In genomic region chr11:44899554-44899953, GRCm38 (mm10) we compare ENCODE assay signal across 23 mouse cellular contexts.
DNase-seq lines count a peak whose midpoint lies in the region; ATAC-seq and TF ChIP-seq lines count a peak whose summit lies in the region.
"Had no signal": no experiment of that assay in that cellular context is flagged by ENCODE, and none has a peak within 500 bp of the region (broad histone marks: within the 10 kb centered on the region; RNA-seq: fewer than 3 reads in every experiment).

No protein-coding gene starts in this region.

- H3K36me3 ChIP-seq in hindbrain, embryonic 11.5 days (ENCODE audit: control insufficient read depth, insufficient read depth, low read length), result no peaks in the 10 kb centered on the region
- H3K36me3 ChIP-seq in hindbrain, embryonic 16.5 days (ENCODE audit: control insufficient read depth, insufficient read depth, low read length), result no peaks in the 10 kb centered on the region
- peaks cover 29 to 75% of the 10 kb centered on the region in 2 experiments for H3K36me3 ChIP-seq in CH12.LX (replicated peaks in 1 of 2; ENCODE audit: control insufficient read depth in 1 of 2, insufficient read depth in 1 of 2, low read length in 1 of 2)
- no peaks in the 10 kb centered on the region for H3K36me3 ChIP-seq in midbrain, embryonic 13.5 days
- H3K36me3 ChIP-seq: heart, embryonic 13.5 days; kidney, embryonic 15.5 days; limb, embryonic 12.5 days had no signal

- H3K4me1 ChIP-seq in hindbrain, embryonic 11.5 days (replicated peaks; ENCODE audit: control insufficient read depth, insufficient read depth, low read length), result peaks cover 3% of the 10 kb centered on the region; the same call in 1 of the 2 replicates
- H3K4me1 ChIP-seq in hindbrain, embryonic 16.5 days (ENCODE audit: control insufficient read depth, insufficient read depth, low read depth, low read length), result peaks cover 22% of the 10 kb centered on the region
- H3K4me1 ChIP-seq in CH12.LX (ENCODE audit: control insufficient read depth in 1 of 2, insufficient read depth in 2 of 2), result peaks cover 12 to 58% of the 10 kb centered on the region in 2 experiments
- H3K4me1 ChIP-seq in midbrain, embryonic 13.5 days (replicated peaks), result peaks cover 71% of the 10 kb centered on the region

- no peaks in the 10 kb centered on the region for H3K79me2 ChIP-seq in CH12.LX (replicated peaks; ENCODE audit: control insufficient read depth, extremely low read depth, insufficient read depth, poor library complexity, severe bottlenecking)

- dilution Hi-C loops in CH12.LX (cut with MboI; ENCODE audit: extremely low pct_ligation_motif_present, extremely low pct_unique_long_range_greater_than_20kb, low sequenced_read_pairs), result no loop called here

- no peak for ATAC-seq in hindbrain, embryonic 11.5 days (ENCODE audit: low FRiP score)
- ATAC-seq in hindbrain, embryonic 16.5 days, result no peak
- peak; percentile 21 for ATAC-seq in midbrain, embryonic 13.5 days

- H3K9me3 ChIP-seq in hindbrain, embryonic 11.5 days (ENCODE audit: control insufficient read depth, low read length), result no peaks in the 10 kb centered on the region
- no peaks in the 10 kb centered on the region for H3K9me3 ChIP-seq in hindbrain, embryonic 16.5 days (ENCODE audit: control insufficient read depth, low read length)
- H3K9me3 ChIP-seq in CH12.LX (replicated peaks; ENCODE audit: low read length), result no peaks in the 10 kb centered on the region
- no peaks in the 10 kb centered on the region for H3K9me3 ChIP-seq in midbrain, embryonic 13.5 days
- H3K9me3 ChIP-seq: heart, embryonic 13.5 days; kidney, embryonic 15.5 days; limb, embryonic 12.5 days had no signal

- TF ChIP-seq RAD21 in CH12.LX (IDR thresholded peaks at IDR 0.05; ENCODE audit: low read depth, low read length), result no peak

- no peak overlapping the region for H3K9ac ChIP-seq in hindbrain, embryonic 11.5 days (ENCODE audit: low read depth, low read length)
- no peak overlapping the region for H3K9ac ChIP-seq in hindbrain, embryonic 16.5 days (ENCODE audit: low read depth, low read length)
- H3K9ac ChIP-seq in CH12.LX (ENCODE audit: insufficient read depth, low read depth), result no peak overlapping the region
- H3K9ac ChIP-seq in midbrain, embryonic 13.5 days (replicated peaks), result no peak overlapping the region
- H3K9ac ChIP-seq: heart, embryonic 13.5 days; kidney, embryonic 15.5 days; limb, embryonic 12.5 days had no signal

- peak overlapping the region; percentile 19; the same call in 1 of the 2 replicates for H3K27ac ChIP-seq in hindbrain, embryonic 11.5 days (ENCODE audit: low read depth, low read length)
- no peak overlapping the region for H3K27ac ChIP-seq in hindbrain, embryonic 16.5 days (ENCODE audit: low read depth, low read length)
- no peak overlapping the region for H3K27ac ChIP-seq in CH12.LX (ENCODE audit: insufficient read depth, low read depth)
- H3K27ac ChIP-seq in midbrain, embryonic 13.5 days, result peak overlapping the region; percentile 75
- H3K27ac ChIP-seq: heart, adult 2 months; heart, embryonic 13.5 days; kidney, embryonic 15.5 days; limb, embryonic 12.5 days; stomach, postnatal 0 days had no signal

- TF ChIP-seq POLR2A in CH12.LX (IDR thresholded peaks at IDR 0.05; ENCODE audit: low read depth, low read length), result no peak

- H3K4me3 ChIP-seq in hindbrain, embryonic 11.5 days (ENCODE audit: low read depth, low read length), result no peak overlapping the region
- H3K4me3 ChIP-seq in hindbrain, embryonic 16.5 days (ENCODE audit: low read length), result no peak overlapping the region
- H3K4me3 ChIP-seq in CH12.LX (replicated peaks in 1 of 3; ENCODE audit: low read depth in 2 of 3, low read length in 2 of 3, poor library complexity in 1 of 3), result no peak overlapping the region
- no peak overlapping the region for H3K4me3 ChIP-seq in midbrain, embryonic 13.5 days (replicated peaks)
- H3K4me3 ChIP-seq: heart, adult 2 months; heart, embryonic 13.5 days; kidney, embryonic 15.5 days; limb, embryonic 12.5 days had no signal

- TF ChIP-seq CTCF in CH12.LX (conservative IDR thresholded peaks at IDR 0.05 in 1 of 2, IDR thresholded peaks at IDR 0.05 in 1 of 2; ENCODE audit: low read depth in 2 of 2, low read length in 2 of 2), result no peak

- TF ChIP-seq EP300 in CH12.LX (IDR thresholded peaks at IDR 0.05; ENCODE audit: low read length), result peak; percentile 79

- in situ Hi-C loops in CH12.LX (cut with MboI; ENCODE audit: low pct_ligation_motif_present, low pct_unique_long_range_greater_than_20kb, low sequenced_read_pairs), result no loop called here

- no peak for DNase-seq in hindbrain, embryonic 11.5 days (ENCODE audit: low spot score)
- DNase-seq in A20 (ENCODE audit: low read depth, low spot score), result peak; percentile 77
- peak; percentile 48 for DNase-seq in CH12.LX (ENCODE audit: extremely low read depth)
- no peak for DNase-seq in retina, embryonic 14.5 days (ENCODE audit: low spot score)
- DNase-seq in urinary bladder, postnatal 36 days (ENCODE audit: low spot score in 2 of 2), result no peak
- DNase-seq: adrenal gland, postnatal 25 days; gastrocnemius, postnatal 25 days; heart, adult 2 months; heart, postnatal 14 days; kidney, adult 11 months; kidney, postnatal 4 days; lung, adult 18-20 months; lung, postnatal 10 days; right cerebral cortex, adult 18-20 months; right cerebral cortex, postnatal 4 days; thymus, adult 2 months had no signal

- no peaks in the 10 kb centered on the region for H3K27me3 ChIP-seq in hindbrain, embryonic 11.5 days (ENCODE audit: control insufficient read depth, insufficient read depth, low read length)
- no peaks in the 10 kb centered on the region for H3K27me3 ChIP-seq in hindbrain, embryonic 16.5 days (replicated peaks; ENCODE audit: control insufficient read depth, insufficient read depth, low read length)
- H3K27me3 ChIP-seq in CH12.LX (replicated peaks), result no peaks in the 10 kb centered on the region
- H3K27me3 ChIP-seq in midbrain, embryonic 13.5 days, result 0 out of 2 replicates have a peak, but pooled peaks cover 5% of the 10 kb centered on the region
- H3K27me3 ChIP-seq: heart, embryonic 13.5 days; kidney, embryonic 15.5 days; limb, embryonic 12.5 days had no signal

- H3K4me2 ChIP-seq in hindbrain, embryonic 11.5 days (replicated peaks; ENCODE audit: low read depth, low read length), result no peak overlapping the region
- H3K4me2 ChIP-seq in hindbrain, embryonic 16.5 days (ENCODE audit: low read length), result no peak overlapping the region
- no peak overlapping the region for H3K4me2 ChIP-seq in CH12.LX (ENCODE audit: insufficient read depth, low read depth, poor library complexity, severe bottlenecking)
- no peak overlapping the region for H3K4me2 ChIP-seq in midbrain, embryonic 13.5 days (replicated peaks)
- H3K4me2 ChIP-seq: heart, embryonic 13.5 days; kidney, embryonic 15.5 days; limb, embryonic 12.5 days; liver, embryonic 11.5 days had no signal

TF ChIP-seq in CH12.LX, 34 proteins besides CTCF, POLR2A, EP300 and RAD21 (continues in another document):
- TF ChIP-seq CHD2 (IDR thresholded peaks at IDR 0.05; ENCODE audit: low read length), result no peak; the same call in 1 of the 2 replicates
- no peak for TF ChIP-seq USF2 (conservative IDR thresholded peaks at IDR 0.05; ENCODE audit: low read depth, low read length)
- no peak for TF ChIP-seq NELFE (IDR thresholded peaks at IDR 0.05; ENCODE audit: low read depth, low read length)
- TF ChIP-seq JUN (IDR thresholded peaks at IDR 0.05; ENCODE audit: insufficient read depth, low read depth, low read length), result peak; percentile 56; the same call in 1 of the 2 replicates
- TF ChIP-seq MAFK (IDR thresholded peaks at IDR 0.05; ENCODE audit: insufficient replicate concordance, low read length), result 0 out of 2 replicates have a peak, but pooled peaks have one; percentile 15
- 0 out of 2 replicates have a peak, but pooled peaks have one; percentile 19 for TF ChIP-seq BHLHE40 (IDR thresholded peaks at IDR 0.05; ENCODE audit: low read depth, low read length)
- TF ChIP-seq ELF1 (IDR thresholded peaks at IDR 0.05; ENCODE audit: low read depth, low read length), result no peak
- TF ChIP-seq GABPA (IDR thresholded peaks at IDR 0.05; ENCODE audit: insufficient replicate concordance, low read depth, low read length), result no peak
- TF ChIP-seq MXI1 (IDR thresholded peaks at IDR 0.05; ENCODE audit: low read depth, low read length), result no peak
- no peak for TF ChIP-seq MAX (IDR thresholded peaks at IDR 0.05; ENCODE audit: low read length)
- no peak for TF ChIP-seq UBTF (IDR thresholded peaks at IDR 0.05; ENCODE audit: low read depth, low read length)
- TF ChIP-seq CHD1 (IDR thresholded peaks at IDR 0.05; ENCODE audit: low read depth, low read length), result no peak
- no peak for TF ChIP-seq ZC3H11A (IDR thresholded peaks at IDR 0.05; ENCODE audit: low read depth, low read length)
- TF ChIP-seq ZNF384 (IDR thresholded peaks at IDR 0.05; ENCODE audit: low read depth, low read length), result no peak
- no peak for TF ChIP-seq KAT2A (IDR thresholded peaks at IDR 0.05; ENCODE audit: insufficient replicate concordance, low read length)
- TF ChIP-seq MEF2A (IDR thresholded peaks at IDR 0.05; ENCODE audit: borderline replicate concordance, low read depth, low read length), result peak; percentile 39; the same call in 1 of the 2 replicates
- no peak for TF ChIP-seq E2F4 (IDR thresholded peaks at IDR 0.05; ENCODE audit: insufficient replicate concordance, low read depth, low read length)
- TF ChIP-seq SIN3A (IDR thresholded peaks at IDR 0.05; ENCODE audit: low read length), result no peak
- no peak for TF ChIP-seq TBP (conservative IDR thresholded peaks at IDR 0.05; ENCODE audit: low read depth, low read length)
- TF ChIP-seq SMC3 (IDR thresholded peaks at IDR 0.05; ENCODE audit: low read depth, low read length), result no peak
- TF ChIP-seq MAZ (IDR thresholded peaks at IDR 0.05; ENCODE audit: low read depth, low read length), result no peak
- peak; percentile 87 for TF ChIP-seq JUND (conservative IDR thresholded peaks at IDR 0.05; ENCODE audit: low read depth, low read length)
- peak; percentile 82 for TF ChIP-seq IRF4 (IDR thresholded peaks at IDR 0.05; ENCODE audit: low read depth, low read length)
- TF ChIP-seq ZKSCAN1 (IDR thresholded peaks at IDR 0.05; ENCODE audit: borderline replicate concordance, low read depth, low read length), result no peak
- TF ChIP-seq ETS1 (conservative IDR thresholded peaks at IDR 0.05; ENCODE audit: low read depth, low read length), result no peak; the same call in 1 of the 2 replicates
- no peak for TF ChIP-seq HCFC1 (IDR thresholded peaks at IDR 0.05; ENCODE audit: low read depth, low read length)
- peak; percentile 71 for TF ChIP-seq TCF12 (IDR thresholded peaks at IDR 0.05; ENCODE audit: low read depth, low read length)
- TF ChIP-seq MYC (IDR thresholded peaks at IDR 0.05; ENCODE audit: low read depth, low read length), result no peak
- 0 out of 2 replicates have a peak, but pooled peaks have one; percentile 32 for TF ChIP-seq RCOR1 (conservative IDR thresholded peaks at IDR 0.05; ENCODE audit: low read depth, low read length)
- no peak for TF ChIP-seq NRF1 (IDR thresholded peaks at IDR 0.05; ENCODE audit: low read depth, low read length)
- no peak for TF ChIP-seq POLR2AphosphoS2 (IDR thresholded peaks at IDR 0.05; ENCODE audit: low read depth, low read length)

Comparison
In these comparisons a context has a peak if more than half of its experiments do, and no peak if none do; other contexts are left out.
1. H3K27ac ChIP-seq: peak in hindbrain, embryonic 11.5 days (single experiment) and midbrain, embryonic 13.5 days (single experiment); none in hindbrain, embryonic 16.5 days (single experiment) and CH12.LX (single experiment).
2. DNase-seq: peak in A20 (single experiment) and CH12.LX (single experiment); none in hindbrain, embryonic 11.5 days (single experiment), retina, embryonic 14.5 days (single experiment) and urinary bladder, postnatal 36 days (0 of 2).